Mouse (Mus musculus) layer of hippocampus, adult 9-10 months (tissue): ENCODE results near the gene Fam3a.
"Not testable (repeated sequence)": the region's sequence is repeated elsewhere in the genome, so short reads cannot be mapped to it uniquely, and the experiment has no call there.

ENCODE experiments used
- DNase-seq: peaks from one replicate; pipeline ENCODE4 v3.0.0; 2022; ENCODE audit warnings: low spot score

Fam3a gene

DNA sequence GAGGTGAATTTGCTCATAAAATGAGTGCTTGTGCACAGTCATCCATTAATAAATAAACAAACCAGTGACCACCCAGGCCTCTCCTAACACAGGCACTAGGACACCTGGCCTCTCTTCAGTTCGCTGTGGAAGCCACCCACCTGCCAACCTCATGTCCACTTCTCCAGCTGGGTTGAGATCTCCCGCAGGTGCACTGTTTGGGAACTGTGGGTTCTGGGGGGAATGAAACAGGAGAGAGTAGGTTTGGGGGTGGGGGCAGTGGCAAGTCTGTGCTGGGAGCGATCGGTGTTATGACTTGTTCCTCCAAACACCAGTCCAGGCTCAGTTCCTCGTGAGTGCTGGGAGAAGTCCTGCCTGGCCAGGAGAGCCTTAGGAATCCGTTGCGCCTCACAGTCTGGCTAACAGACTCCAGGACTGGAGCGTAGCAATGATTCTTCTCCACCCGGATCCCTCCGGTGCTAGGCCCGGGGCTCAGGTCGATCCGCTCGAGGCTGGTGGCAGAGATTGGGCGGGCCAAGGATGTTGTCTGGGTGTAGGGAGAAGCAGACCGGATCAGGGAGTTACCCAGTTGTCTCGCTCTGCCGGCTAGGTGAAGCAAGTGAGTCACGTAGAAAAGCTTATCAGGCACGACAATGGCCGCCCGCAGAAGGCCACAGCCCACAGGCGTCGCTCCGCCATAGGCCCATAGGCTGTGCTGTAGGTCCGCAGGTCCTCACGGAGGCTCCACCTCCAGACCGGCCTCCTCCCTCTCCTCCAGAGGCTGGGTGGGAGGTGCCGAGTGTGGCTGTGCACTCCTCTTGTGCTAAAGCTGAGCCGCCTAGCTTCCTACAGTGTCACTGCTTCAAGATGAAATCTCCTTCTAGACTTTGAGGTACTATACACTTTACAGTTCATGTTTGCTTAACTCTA is at the start of gene Fam3a, which contains the start of gene Ikbkg:
Gene Fam3a, minus strand, starts transcription at position 738 of the 909 bp plus-strand sequence.
Gene Ikbkg, plus strand, starts transcription at position 756 of the 909 bp plus-strand sequence.
- DNase-seq = peak; percentile 22

DNA sequence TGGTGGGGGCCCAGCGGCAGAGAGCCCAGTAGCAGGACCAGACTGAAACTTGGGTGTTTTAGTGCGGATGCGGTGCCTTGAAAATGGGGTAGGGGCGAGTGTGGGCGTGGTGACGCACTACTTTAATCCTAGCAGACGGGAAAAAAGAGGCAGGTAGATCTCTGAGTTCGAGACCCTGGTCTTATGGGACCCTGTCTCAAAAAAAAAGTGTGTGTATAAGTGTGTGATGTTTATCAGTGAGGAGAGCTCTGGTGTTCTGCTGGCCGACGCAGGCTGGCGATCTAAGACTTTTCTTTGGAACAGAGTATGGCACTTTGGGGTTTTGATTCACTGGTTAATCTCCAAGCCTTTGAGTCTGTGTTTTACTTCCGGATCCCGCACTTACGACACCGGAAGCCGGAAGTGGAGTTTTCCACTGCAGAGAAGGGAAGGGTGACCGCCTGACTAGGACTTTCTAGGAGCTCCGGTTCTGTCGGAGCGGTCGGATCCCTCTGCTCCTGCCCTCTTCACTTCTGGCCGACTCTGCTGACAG is 36.3 kb upstream of the Fam3a start:
- DNase-seq = peak; percentile 53

DNA sequence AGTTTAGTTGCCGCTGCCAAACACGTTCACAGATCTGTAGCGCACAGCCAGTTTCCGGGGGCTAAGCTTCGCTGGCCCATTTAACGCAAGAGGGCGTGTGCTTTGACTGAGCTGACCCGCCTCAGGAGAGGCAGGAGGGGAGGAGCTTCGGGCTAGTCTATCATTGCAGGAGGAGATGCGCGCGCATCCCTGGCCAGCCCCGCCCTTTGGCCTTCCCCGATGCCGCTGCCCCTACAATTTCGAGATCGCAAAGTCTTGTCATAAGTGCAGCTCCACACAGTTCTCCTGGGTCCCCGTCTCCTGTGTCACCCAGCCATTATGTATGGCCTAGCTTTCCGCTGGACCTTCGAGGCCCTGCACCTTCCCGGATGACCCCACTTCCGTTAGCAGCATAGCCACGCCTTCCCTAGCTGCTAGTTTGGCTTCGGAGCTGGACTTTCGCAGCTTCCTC is 35.8 kb upstream of the Fam3a start, which contains the start of gene G6pdx:
Gene G6pdx, minus strand, starts transcription at position 369 of the 451 bp plus-strand sequence.
- peak; percentile 71 for DNase-seq

DNA sequence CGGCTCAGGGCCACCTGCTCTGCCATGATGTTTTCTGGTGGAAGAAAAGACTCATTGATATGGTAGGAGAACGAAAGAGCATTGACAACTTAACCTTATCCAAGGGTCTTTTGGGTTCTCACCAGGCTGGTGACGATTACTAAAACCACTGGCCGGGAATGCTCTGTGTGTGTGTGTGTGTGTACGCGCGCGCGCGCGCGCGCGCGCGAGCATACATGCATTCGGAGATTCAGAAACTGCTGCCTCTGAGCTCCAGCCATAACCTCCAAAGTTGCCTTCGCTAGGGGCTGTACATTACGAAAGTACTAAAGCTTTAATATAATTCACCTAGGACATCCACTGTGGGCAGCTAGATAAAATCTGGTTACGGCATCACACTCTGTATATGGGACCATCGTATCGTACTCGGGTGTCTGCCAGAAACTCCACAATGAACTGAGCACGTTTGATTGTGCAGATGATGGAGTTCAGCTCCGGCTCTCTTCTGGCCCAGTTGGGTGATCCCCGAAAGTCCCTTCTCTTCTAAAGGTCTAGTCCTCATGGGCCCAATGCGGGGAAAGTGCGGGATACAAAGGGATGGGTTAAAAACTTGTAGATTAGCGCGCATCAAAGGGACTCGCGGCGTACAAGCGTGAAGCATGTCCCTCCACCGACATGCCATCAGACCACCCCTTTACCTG is 35.2 kb upstream of the Fam3a start:
- no peak for DNase-seq

DNA sequence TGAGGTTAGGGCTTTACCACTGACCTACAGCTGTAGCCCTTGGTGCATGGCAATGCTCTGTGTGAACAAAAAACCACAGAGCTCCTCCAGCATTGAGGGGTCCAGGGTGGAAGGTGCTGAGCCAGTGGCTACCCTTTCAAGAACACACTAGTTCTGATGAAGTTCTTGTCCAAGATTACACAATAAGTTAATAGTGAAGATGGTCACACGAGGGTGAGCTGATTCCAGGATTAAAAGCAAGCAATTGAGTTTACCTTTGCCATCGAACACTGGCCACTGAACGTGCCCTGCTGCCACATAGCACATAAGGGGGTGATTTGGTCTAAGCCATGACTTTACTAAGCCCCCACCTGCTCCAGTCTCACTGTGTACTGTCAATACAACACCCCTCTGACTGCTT is 34.0 kb upstream of the Fam3a start:
- no peak for DNase-seq

DNA sequence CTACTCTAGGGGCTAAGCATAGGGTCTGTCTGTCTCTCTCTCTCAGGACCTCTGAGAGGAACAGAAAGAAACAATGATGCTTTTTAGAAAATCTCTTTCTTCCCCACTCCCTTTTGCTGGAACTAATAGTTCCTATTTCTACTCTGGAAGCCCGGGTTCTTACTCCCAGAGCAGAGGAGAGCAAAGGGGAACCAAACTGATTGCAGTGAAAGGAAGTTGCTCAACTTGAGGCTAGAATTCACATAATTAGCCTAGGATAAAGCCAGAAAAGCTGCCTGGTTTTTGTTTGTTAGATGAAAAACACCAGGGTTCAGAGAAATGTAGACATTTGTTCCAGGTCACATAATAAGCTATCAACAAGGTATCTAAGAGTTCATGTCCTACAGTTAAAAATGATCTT is 33.2 kb upstream of the Fam3a start:
- no peak for DNase-seq

DNA sequence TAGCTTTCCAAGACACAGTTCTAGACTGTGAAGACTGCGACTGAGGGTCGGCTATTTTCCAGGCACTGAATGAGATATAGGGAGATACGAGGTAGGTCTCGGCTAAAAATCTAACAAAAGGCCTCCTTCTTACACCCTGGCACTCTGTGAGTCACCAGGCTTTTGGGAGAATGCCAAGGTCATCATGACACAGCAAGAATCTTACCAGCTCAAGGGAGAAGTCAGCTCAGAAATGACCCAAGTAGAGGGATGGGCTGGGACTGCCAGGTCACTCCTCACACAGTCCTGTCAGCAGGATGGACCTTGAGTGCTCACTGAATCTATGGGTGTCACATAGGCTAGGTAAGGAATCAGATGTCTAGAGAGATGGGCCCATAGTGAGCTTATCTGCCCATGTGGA is 32.1 kb upstream of the Fam3a start:
- DNase-seq = no peak

DNA sequence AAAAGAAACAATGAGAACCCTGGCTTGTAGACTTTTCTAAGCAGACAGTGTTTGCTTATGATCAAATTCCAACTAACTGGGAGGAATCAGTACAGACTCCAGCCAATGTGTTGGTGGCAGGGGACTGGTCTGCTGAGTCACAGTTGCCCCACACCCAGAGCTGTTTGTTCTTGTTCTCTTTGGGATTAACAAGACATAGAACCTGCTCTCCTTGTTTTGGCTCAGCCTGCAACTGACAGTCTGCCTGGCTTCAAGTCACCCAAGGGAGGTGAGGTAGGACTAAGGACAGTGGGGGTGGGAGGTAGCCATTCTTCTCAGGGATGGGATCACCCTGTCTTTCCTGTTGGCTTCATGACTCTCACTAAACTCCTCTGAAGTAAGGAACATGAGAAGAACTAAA is 31.4 kb upstream of the Fam3a start:
- no peak for DNase-seq

DNA sequence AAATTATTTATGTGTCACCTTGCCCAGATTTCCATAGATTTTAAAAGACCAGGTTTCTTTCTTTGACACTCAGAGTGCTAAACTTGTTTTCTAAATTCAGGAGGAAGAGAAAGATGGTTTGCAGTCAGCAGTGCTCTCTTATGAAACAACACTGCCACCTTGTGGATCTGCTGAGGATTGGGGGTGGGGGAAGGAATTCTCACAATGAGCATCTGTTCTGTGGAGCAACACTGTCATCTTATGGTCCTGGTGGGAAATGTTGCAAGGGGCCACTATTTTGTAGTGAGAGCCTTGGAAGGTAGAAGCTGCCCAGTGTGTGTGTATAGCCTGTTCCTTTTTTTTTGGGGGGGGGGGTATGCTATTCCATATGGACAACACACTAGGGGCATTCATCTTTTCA is 20.3 kb upstream of the Fam3a start:
- peak; percentile 73 for DNase-seq

DNA sequence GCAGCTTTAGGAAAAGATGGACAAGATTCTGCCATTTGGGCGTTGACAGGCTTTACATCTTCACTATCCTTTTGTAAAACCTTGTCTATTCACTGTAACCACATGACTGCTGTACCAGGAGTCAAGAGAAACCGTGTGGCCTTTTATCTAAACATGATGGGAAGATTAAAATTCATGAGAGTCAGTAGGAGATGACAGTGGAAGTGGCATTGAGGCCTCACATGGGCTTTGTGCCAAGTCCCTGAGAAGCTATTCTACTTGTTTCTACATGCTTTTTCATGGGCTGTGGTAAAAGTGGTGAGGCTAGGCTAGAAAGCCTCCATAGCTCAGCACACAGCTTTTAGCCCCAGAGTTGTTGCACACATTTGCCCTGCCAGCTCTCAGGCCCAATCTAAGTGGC is 15.3 kb upstream of the Fam3a start:
- no peak for DNase-seq

DNA sequence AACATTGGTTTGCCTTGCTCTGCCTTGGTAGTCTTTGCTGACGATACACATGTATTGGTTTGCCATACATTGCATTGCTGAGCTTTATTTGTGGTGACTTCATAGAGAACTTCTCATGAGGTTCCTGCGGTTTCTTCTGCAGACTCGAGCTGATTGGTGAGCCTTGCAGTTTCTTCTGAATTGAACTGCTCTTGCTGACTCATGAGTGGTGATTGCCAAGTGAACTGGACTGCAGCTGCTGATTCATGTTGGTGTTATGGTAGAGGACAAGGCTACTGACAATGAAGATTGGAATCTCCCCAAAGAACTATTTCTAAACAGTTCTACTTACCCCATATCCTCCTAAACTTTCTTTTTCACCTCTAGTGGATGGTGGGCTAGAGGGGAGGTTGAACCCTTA is 7.1 kb upstream of the Fam3a start:
- DNase-seq = no peak

DNA sequence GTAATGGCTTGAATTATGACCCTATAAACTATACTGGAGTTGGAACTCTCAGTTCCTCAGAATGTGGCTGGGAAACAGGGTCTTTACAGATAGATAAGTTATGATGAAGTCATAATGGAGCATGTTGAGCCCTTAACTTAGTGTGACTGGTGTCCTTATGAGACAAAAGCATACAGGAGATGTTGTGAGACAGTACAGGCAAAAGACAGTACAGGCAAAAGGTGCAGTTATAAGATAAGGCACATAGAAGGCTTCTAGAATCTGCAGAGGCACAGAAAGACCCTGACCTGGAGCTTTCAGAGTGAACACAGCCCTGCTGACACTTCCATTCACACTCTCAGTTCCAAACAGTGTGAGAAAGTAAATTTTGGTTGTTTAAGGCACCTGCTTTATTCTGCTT is 4.9 kb downstream of the Fam3a start:
- DNase-seq = no peak

DNA sequence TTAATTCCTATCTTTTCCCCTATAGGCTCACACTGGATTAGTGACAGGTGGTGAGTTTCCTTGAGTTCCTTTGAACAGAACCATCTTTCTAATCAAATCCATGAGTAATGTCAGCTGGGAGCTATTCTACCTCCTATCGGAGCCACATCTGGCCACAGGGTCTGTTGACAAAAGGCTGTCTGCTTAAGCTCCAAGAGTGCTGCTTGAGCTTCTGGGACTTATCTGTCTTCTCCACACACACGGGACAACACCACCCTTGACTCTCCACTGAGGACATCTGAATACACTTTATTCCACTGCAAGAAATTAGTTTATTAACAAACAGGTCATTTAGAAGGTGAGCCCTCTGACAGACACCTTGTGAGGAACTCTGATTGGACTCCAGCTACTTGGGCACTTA is 8.6 kb downstream of the Fam3a start:
- DNase-seq = no peak

DNA sequence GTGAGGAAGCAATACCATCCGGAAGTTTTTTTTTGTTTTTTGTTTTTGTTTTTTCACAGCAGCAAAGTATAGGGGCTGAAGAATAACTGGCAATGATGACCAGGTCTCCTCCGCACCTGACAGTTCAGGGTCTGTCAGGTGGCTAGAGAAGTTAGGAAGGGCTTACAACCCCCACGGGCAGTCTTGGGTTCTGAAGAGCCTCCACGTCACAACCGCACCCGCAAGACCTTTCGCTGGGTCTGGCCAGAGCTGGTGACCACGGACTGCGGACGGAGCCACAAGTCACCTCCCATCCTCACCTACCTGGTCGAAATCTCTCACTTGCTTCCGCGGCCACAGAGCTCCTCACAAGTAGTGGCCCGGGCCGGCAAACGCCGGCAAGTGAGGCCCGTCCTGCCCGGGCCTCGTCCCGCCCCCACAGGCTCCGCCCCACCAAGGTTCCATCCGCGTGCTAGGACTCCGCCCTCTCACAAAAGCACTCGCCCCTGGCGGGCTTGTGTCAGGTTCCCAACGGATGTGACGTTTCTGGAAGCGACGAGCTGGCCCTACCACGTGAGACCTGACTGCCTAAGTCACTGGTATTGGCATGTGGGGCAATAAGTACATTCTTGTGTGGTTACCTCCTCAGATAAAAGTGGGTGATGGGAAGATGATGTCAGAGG is 20.1 kb downstream of the Fam3a start, which contains the start of the genes Ubl4a and Slc10a3:
Gene Ubl4a, minus strand, starts transcription at position 331 of the 662 bp plus-strand sequence.
Gene Slc10a3, minus strand, starts transcription at position 462 of the 662 bp plus-strand sequence.
- DNase-seq = peak; percentile 29

DNA sequence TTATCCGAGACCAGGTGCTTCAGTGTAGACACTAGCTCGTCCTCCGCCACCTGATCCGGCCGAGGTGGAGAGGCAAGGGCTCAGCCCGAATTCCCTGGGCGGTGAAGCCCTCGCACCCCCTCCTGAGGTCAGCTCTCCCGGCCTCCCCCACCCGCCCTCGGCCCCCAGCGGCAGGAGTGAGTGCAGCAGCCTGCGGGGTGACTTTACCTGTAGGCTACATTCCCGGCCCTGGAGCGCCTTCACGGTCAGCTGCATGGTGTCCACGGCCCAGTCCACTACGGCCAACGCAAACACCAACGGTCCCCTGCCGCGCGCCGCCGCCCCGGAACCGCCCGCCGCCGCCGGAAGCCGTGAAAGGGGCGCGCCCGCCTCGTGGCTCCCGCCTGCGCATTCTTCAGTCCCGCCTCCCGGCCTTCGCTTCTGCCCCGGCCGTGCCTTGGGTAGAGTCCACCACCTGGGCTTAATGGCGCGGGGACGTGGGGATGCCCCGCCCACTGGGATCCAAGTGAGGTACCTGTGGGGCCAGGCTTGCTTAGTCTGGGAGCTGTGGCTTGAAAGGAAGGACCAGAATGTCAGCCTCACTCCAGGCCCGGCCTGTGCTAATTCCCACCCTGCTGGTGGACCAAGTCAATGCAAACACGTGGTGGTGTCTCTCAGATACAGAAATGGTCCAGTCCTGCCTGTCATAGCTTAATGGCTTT is 24.7 kb downstream of the Fam3a start:
- no peak for DNase-seq

DNA sequence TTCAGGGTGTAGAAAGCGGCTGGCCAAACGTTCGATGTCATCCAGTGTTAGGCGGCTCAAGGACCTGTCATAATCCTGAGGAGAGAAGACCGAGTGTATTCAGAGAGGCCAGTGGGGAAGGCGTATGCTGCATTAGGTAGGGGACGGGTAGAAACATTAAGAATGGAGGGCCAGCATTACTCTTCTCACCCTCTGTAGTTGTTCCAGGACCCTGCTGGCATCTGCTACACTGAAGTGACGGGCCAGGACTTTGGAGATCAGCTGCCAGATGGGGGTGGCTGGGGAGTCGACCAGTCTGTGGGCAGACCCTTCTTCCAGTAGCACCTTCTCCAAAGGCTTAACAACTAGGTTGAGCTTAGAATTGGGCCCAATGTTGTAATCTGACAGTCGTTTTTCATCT is 25.6 kb downstream of the Fam3a start:
- no peak for DNase-seq

DNA sequence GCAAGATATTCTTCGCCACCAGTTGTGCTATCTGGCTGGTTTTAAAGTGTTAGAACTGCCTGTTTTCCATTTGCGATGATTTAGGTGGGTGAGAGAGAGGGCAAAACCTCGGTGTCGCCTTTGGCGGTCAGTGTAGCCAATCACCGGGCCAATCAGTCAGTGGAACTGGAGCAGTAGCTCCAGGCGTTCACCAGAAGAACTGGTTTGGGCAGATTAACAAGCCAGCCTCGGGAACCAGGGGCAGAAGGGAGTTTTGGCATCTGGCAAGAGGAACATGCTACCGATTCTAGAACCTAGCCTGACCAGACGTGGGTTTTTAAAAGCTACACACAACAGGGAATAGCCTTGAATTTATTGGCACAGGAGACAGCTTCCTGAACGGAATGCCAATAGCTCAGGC is 33.9 kb downstream of the Fam3a start:
- no peak for DNase-seq

DNA sequence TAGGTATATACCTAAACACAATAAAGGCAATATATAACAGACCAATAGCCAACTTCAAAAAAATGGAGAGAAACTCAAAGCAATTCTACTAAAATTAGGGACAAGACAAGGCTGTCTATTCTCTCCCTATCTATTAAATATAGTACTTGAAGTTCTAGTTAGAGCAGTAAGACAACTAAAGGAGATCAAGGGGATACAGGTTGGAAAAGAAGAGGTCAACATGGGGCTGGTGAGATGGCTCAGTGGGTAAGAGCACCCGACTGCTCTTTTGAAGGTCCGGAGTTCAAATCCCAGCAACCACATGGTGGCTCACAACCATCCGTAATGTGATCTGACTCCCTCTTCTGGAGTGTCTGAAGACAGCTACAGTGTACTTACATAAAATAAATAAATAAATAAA is 36.0 kb downstream of the Fam3a start:
- not testable (repeated sequence) for DNase-seq

DNA sequence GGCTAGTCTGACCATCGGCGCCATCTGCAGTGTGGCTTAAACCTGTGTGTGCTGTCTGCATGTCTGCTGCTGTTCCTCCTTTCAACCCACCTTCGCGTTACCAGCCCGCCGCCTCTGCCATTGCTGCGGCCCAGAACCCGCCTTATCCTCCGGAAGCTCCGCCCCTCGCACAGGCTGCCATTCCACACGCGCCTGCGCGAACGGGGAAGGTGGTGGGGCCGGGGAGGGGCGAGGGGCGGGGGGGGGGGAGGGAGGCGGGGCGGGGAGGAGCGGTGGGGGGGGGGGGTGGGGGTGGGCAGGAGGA is 39.7 kb downstream of the Fam3a start, which contains the start of gene Lage3:
Gene Lage3, minus strand, starts transcription at position 152 of the 304 bp plus-strand sequence.
- peak; percentile 24 for DNase-seq

DNA sequence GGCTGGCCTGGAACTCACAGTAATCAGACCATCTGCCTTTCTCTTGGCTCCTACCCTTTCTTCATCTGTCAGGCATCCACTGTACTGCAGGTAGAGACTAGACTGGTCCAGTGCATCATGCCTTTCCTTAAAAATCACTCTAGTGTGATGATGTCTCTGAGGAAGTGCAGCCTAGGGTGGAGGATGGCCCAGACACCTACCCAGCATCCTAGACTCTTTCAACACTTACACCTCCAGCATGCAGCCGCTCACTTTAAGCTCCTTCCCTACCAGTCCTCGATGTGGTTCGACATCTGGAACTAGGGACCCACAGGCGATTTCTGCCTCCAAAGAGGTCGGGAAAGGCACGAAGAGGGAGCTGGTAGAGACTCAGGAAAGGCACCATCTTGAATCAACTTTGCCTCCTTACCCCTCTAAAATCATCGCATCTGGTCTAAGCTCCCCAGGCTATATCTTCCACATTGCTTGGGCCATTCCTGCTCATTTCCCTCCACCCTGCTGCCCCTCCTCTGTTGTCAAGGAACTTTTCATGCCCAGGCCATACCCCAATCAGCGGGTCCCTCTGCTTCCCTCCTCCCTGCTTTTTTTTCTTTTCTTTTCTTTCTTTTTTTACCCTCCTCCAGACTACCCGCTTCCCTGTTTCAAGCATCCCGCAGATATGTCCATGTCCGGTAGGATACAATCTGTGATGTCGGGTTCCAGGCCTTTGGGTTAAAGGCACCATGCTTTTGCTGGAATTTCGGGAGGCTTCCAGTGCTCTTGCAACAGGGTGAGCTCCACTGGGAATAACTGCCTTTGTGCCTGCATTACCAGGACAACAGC is 40.2 kb downstream of the Fam3a start:
- no peak for DNase-seq
